Mouse (Mus musculus) spleen, adult 2 months (tissue): ENCODE measurements around the gene Kif28.

ENCODE experiments used
- CTCF ChIP-seq: fragments of 200-500 bp; IDR thresholded peaks from 2 replicates; pipeline ENCODE4 v1.5.1; 2011; ENCODE audit warnings: mild to moderate bottlenecking, inconsistent platforms; ENCODE audit not compliant: insufficient read depth, insufficient read length, insufficient replicate concordance; ENCODE audit errors: extremely low read depth
- POLR2A ChIP-seq: fragments of 200-500 bp; IDR thresholded peaks from 2 replicates; pipeline ENCODE4 v1.6.1; 2011; ENCODE audit warnings: low read depth, low read length, inconsistent platforms

DNA sequence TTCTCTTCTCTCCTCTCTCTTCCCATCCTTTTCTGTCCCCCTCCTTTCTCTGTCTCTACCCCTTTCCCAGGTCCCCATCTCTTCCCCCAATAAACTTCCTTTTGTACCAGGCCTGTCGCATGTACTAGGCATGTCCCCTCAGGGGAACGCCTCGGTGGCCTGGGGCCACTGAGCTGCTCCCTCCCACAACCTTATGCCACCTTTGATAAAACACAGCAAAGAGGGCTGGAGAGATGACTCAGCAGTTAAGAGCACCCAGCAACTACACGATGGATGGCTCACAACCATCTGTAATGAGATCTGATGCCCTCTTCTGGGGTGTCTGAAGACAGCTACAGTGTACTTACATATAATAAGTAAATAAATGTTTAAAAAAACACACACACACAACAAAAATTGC lies 29.3 kb downstream of the Kif28 start:
- TF ChIP-seq CTCF (no peak), POLR2A (no peak)
